26 mouse cellular contexts compared by ENCODE assay signal in the genomic region with DNA sequence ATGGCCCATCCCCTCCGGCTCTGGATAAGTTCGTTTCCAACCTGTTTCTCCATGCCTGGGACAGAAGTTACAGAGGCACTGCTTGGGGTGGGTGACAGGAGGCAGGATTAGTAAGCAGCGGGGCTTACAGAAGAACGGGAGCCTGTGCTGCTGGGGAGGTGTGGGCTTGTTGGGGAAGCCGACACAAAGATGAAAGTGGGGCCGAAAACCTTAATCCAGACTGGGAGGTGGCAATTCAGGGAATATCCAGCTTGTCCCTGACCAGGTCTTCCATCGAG.
DNase-seq lines count a peak whose midpoint lies in the region; ATAC-seq lines count a peak whose summit lies in the region.
"Had no signal": no experiment of that assay in that cellular context is flagged by ENCODE, and none has a peak within 500 bp of the region (broad histone marks: within the 10 kb centered on the region; RNA-seq: fewer than 3 reads in every experiment).

No protein-coding gene starts in this region.

- H3K4me3 ChIP-seq in midbrain, embryonic 12.5 days = no peak overlapping the region
- H3K4me3 ChIP-seq in midbrain, embryonic 11.5 days (ENCODE audit: low read depth, low read length) = no peak overlapping the region
- no peak overlapping the region for H3K4me3 ChIP-seq in forebrain, embryonic 13.5 days
- no peak overlapping the region for H3K4me3 ChIP-seq in limb, embryonic 10.5 days
- H3K4me3 ChIP-seq: erythroblast, embryonic 14.5 days; heart, embryonic 10.5 days; heart, embryonic 15.5 days; hindbrain, embryonic 12.5 days; kidney, embryonic 15.5 days; liver, embryonic 12.5 days; neural tube, embryonic 13.5 days had no signal

- peak overlapping the region; percentile 21; the same call in 1 of the 2 replicates for H3K27ac ChIP-seq in midbrain, embryonic 12.5 days (replicated peaks)
- no peak overlapping the region for H3K27ac ChIP-seq in midbrain, embryonic 11.5 days (ENCODE audit: low read depth, low read length)
- H3K27ac ChIP-seq in forebrain, embryonic 13.5 days = peak overlapping the region; percentile 84
- H3K27ac ChIP-seq in limb, embryonic 10.5 days = no peak overlapping the region
- H3K27ac ChIP-seq: heart, embryonic 10.5 days; heart, embryonic 15.5 days; hindbrain, embryonic 12.5 days; kidney, embryonic 15.5 days; liver, embryonic 12.5 days; macrophage had no signal

- ATAC-seq in midbrain, embryonic 12.5 days (ENCODE audit: low FRiP score, low read depth) = 0 out of 2 replicates have a peak, but pooled peaks have one; percentile 54
- no peak for ATAC-seq in midbrain, embryonic 11.5 days (ENCODE audit: low FRiP score)
- ATAC-seq in forebrain, embryonic 13.5 days = peak; percentile 78
- ATAC-seq: liver, embryonic 12.5 days; liver, postnatal 0 days had no signal

- 66% methylated on average over 7 of the region's 7 CpGs for WGBS in midbrain, embryonic 12.5 days
- WGBS in midbrain, embryonic 11.5 days = 65% methylated on average over 7 of the region's 7 CpGs
- 18% methylated on average over 7 of the region's 7 CpGs for WGBS in forebrain, embryonic 13.5 days
- WGBS in limb, embryonic 10.5 days = 90% methylated on average over 7 of the region's 7 CpGs

- H3K9me3 ChIP-seq in midbrain, embryonic 12.5 days = 0 out of 2 replicates have a peak, but pooled peaks cover 3% of the 10 kb centered on the region
- no peaks in the 10 kb centered on the region; the same call in 1 of the 2 replicates for H3K9me3 ChIP-seq in midbrain, embryonic 11.5 days (ENCODE audit: control insufficient read depth, low read length)
- peaks cover 8% of the 10 kb centered on the region for H3K9me3 ChIP-seq in forebrain, embryonic 13.5 days (replicated peaks)
- H3K9me3 ChIP-seq in limb, embryonic 10.5 days (replicated peaks) = no peaks in the 10 kb centered on the region
- H3K9me3 ChIP-seq: heart, embryonic 15.5 days; hindbrain, embryonic 12.5 days; kidney, embryonic 15.5 days; neural tube, embryonic 13.5 days had no signal

- peaks cover 9% of the 10 kb centered on the region for H3K4me1 ChIP-seq in midbrain, embryonic 12.5 days
- H3K4me1 ChIP-seq in midbrain, embryonic 11.5 days (ENCODE audit: control insufficient read depth, insufficient read depth, low read length) = 0 out of 2 replicates have a peak, but pooled peaks cover 2% of the 10 kb centered on the region
- peaks cover 20% of the 10 kb centered on the region for H3K4me1 ChIP-seq in forebrain, embryonic 13.5 days
- H3K4me1 ChIP-seq in limb, embryonic 10.5 days = peaks cover 17% of the 10 kb centered on the region
- H3K4me1 ChIP-seq: heart, embryonic 10.5 days; heart, embryonic 15.5 days; kidney, embryonic 15.5 days; liver, embryonic 12.5 days had no signal

- no peaks in the 10 kb centered on the region for H3K36me3 ChIP-seq in midbrain, embryonic 12.5 days
- H3K36me3 ChIP-seq in midbrain, embryonic 11.5 days (ENCODE audit: control insufficient read depth, insufficient read depth, low read length) = no peaks in the 10 kb centered on the region
- no peaks in the 10 kb centered on the region for H3K36me3 ChIP-seq in forebrain, embryonic 13.5 days (ENCODE audit: poor library complexity, severe bottlenecking)
- no peaks in the 10 kb centered on the region for H3K36me3 ChIP-seq in limb, embryonic 10.5 days
- H3K36me3 ChIP-seq: heart, embryonic 10.5 days; heart, embryonic 15.5 days; hindbrain, embryonic 12.5 days; kidney, embryonic 15.5 days; liver, embryonic 12.5 days; neural tube, embryonic 13.5 days had no signal

- 0 out of 2 replicates have a peak, but pooled peaks cover 3% of the 10 kb centered on the region for H3K27me3 ChIP-seq in midbrain, embryonic 12.5 days
- no peaks in the 10 kb centered on the region for H3K27me3 ChIP-seq in midbrain, embryonic 11.5 days (ENCODE audit: control insufficient read depth, insufficient read depth, low read length)
- H3K27me3 ChIP-seq in forebrain, embryonic 13.5 days = no peaks in the 10 kb centered on the region
- H3K27me3 ChIP-seq in limb, embryonic 10.5 days (ENCODE audit: low read depth, poor library complexity, severe bottlenecking) = no peaks in the 10 kb centered on the region
- H3K27me3 ChIP-seq: heart, embryonic 15.5 days; hindbrain, embryonic 12.5 days; kidney, embryonic 15.5 days; liver, embryonic 12.5 days; neural tube, embryonic 13.5 days had no signal

- H3K4me2 ChIP-seq in midbrain, embryonic 12.5 days (replicated peaks) = no peak overlapping the region; the same call in 1 of the 2 replicates
- no peak overlapping the region for H3K4me2 ChIP-seq in midbrain, embryonic 11.5 days
- H3K4me2 ChIP-seq in forebrain, embryonic 13.5 days = peak overlapping the region; percentile 27
- H3K4me2 ChIP-seq: heart, embryonic 15.5 days; kidney, embryonic 15.5 days; liver, embryonic 12.5 days had no signal

- H3K9ac ChIP-seq in midbrain, embryonic 12.5 days (replicated peaks) = no peak overlapping the region
- no peak overlapping the region for H3K9ac ChIP-seq in midbrain, embryonic 11.5 days (ENCODE audit: low read length)
- H3K9ac ChIP-seq in forebrain, embryonic 13.5 days = peak overlapping the region; percentile 18; the same call in 1 of the 2 replicates
- H3K9ac ChIP-seq: heart, embryonic 15.5 days; hindbrain, embryonic 12.5 days; kidney, embryonic 15.5 days; liver, embryonic 12.5 days; liver, postnatal 0 days; neural tube, embryonic 13.5 days had no signal

- no peak for DNase-seq in midbrain, embryonic 11.5 days (ENCODE audit: low spot score, missing footprints)
- DNase-seq in limb, embryonic 10.5 days (ENCODE audit: low spot score) = peak; percentile 23
- DNase-seq in right cerebral cortex, adult 2 months (ENCODE audit: low spot score in 2 of 2) = no peak
- DNase-seq in layer of hippocampus, postnatal 14 days (ENCODE audit: low spot score in 2 of 2) = no peak
- no peak for DNase-seq in ovary, postnatal 10 days (ENCODE audit: low spot score)
- DNase-seq: adrenal gland, postnatal 25 days; cerebellum, adult 11-12 months; cerebellum, postnatal 10 days; gastrocnemius, postnatal 25 days; kidney, adult 18-20 months; kidney, postnatal 25 days; liver, postnatal 0 days; lung, postnatal 10 days; retina, postnatal 1 day; spleen, adult 18-20 months; thymus, postnatal 14 days had no signal

Comparison
In these comparisons a context has a peak if more than half of its experiments do, and no peak if none do; other contexts are left out.
1. H3K27ac ChIP-seq: peak in midbrain, embryonic 12.5 days (single experiment) and forebrain, embryonic 13.5 days (single experiment); none in midbrain, embryonic 11.5 days (single experiment) and limb, embryonic 10.5 days (single experiment).